Mouse (Mus musculus): Measurements from ENCODE around the gene Nfkbie. TPM values are rescaled to one million over a fixed set of nuclear protein-coding genes. Genes with fewer than 3 reads are reported as not detected.

Nfkbie gene
- polyA plus RNA-seq, 1 experiment from 2014 or later = 4.9 TPM

DNA sequence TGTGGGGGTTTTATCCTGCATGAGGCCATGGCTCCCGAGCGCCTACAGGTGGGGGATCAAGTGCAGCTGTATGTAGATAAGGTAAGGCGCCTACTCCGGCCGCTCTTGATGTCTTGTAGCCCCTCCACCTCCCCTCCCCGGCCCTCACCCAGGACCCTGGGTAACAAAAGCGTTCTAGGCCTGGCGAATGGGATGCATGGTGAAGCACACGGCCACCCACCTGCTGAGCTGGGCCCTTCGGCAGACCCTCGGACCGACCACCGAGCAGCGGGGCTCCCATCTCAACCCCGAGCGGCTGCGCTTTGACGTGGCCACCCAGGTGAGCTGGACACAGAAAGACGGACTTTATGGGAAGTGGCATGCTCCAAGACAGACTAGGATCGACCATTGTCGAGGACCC lies 38.4 kb upstream of the Nfkbie start:
- Histone ChIP-seq H3K27me3 (ENCODE audit: control insufficient read depth, insufficient read depth, low read length) (no peaks in the 10 kb centered on the region), H3K36me3 (ENCODE audit: control insufficient read depth, insufficient read depth, low read length) (peaks cover 17% of the 10 kb centered on the region), H3K9ac (replicated peaks; ENCODE audit: low read length) (no peak overlapping the region), H3K9me3 (ENCODE audit: control insufficient read depth, low read length) (no peaks in the 10 kb centered on the region), H3K4me2 (ENCODE audit: low read length) (no peak overlapping the region), H3K27ac (replicated peaks; ENCODE audit: low read depth, low read length) (no peak overlapping the region), H3K4me1 (ENCODE audit: control insufficient read depth, insufficient read depth, low read length) (no peaks in the 10 kb centered on the region), H3K4me3 (replicated peaks; ENCODE audit: low read depth, low read length) (no peak overlapping the region)
- DNase-seq (no peak), ATAC-seq (ENCODE audit: low FRiP score, low TSS enrichment) (peak; percentile 12; the same call in 1 of the 2 replicates)
- 88% methylated on average over 21 of the region's 21 CpGs for WGBS

- Histone ChIP-seq H3K4me2 (ENCODE audit: low read length) (no peak overlapping the region), H3K27ac (replicated peaks; ENCODE audit: low read depth, low read length) (no peak overlapping the region), H3K9ac (replicated peaks; ENCODE audit: low read length) (no peak overlapping the region), H3K36me3 (ENCODE audit: control insufficient read depth, insufficient read depth, low read length) (peaks cover 17% of the 10 kb centered on the region), H3K4me3 (replicated peaks; ENCODE audit: low read depth, low read length) (no peak overlapping the region), H3K9me3 (ENCODE audit: control insufficient read depth, low read length) (no peaks in the 10 kb centered on the region), H3K4me1 (ENCODE audit: control insufficient read depth, insufficient read depth, low read length) (0 out of 2 replicates have a peak, but pooled peaks cover 3% of the 10 kb centered on the region), H3K27me3 (ENCODE audit: control insufficient read depth, insufficient read depth, low read length) (no peaks in the 10 kb centered on the region)
- 93% methylated on average over 28 of the region's 28 CpGs for WGBS
- DNase-seq (no peak), ATAC-seq (ENCODE audit: low FRiP score, low TSS enrichment) (no peak)
These were observed 37.8 kb upstream of the Nfkbie start for GRCm38 (mm10) chr17:45517549-45518215.

DNA sequence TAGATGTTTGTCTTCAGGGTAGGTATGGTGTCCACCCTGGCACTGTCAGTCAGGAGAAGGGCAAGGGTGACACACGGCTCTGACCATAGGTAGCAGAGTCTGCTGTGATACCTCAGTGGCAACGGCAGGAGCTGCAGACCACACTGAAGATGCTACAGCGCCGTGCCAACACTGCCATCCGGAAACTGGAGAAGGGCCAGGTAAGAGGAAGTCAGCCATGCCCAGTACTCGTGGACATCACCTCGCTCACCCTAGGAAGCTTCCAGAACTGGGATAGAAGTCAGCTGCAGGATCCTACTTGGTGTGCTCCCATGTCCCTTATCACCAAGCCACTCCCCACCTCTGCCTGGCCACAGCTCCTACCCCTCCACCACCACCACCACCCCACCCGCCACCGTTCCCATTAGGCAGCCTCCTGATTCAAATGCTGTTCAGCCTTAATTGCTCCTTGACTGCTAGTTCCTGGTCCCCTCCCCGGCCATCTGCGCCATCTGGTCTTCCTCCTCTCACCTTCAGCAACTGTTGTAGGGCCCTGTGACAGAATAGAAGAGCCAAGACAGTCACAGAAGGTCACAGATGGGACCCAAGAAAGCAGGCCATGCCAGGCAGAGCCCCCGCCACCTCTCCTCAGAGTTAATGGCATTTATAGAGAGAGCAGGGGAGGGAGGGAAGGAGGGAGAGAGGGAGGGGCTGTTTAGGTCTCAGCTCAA lies 36.6 kb upstream of the Nfkbie start:
- ATAC-seq (ENCODE audit: low FRiP score, low TSS enrichment) = no peak
- DNase-seq = no peak
- WGBS = 87% methylated on average over 12 of the region's 12 CpGs

DNA sequence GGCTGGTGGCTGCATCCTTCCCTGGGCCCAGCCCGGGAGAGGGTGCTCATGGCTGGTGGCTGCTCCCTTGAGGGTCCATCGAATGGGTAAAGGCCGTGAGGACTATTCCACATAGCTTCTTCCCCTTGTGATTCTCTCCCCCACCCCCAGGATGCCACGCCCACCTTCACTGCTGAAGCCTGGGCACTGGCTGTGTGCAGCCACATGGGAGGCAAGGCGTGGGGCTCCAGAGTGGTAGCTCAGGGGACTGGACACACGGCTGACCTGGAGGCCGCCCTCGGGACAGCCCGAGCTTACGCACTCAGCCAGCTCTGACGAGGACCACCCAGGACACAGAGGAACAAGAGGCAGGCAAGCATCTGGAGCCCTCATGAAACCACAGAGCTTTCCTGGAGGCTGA lies 35.4 kb upstream of the Nfkbie start:
- DNase-seq (no peak), ATAC-seq (ENCODE audit: low FRiP score, low TSS enrichment) (no peak)
- H3K4me2 ChIP-seq (ENCODE audit: low read length) = no peak overlapping the region
- H3K4me1 ChIP-seq (ENCODE audit: control insufficient read depth, insufficient read depth, low read length) = peaks cover 12% of the 10 kb centered on the region; the same call in 1 of the 2 replicates
- no peak overlapping the region for H3K9ac ChIP-seq (replicated peaks; ENCODE audit: low read length)
- no peaks in the 10 kb centered on the region for H3K9me3 ChIP-seq (ENCODE audit: control insufficient read depth, low read length)
- no peak overlapping the region for H3K4me3 ChIP-seq (replicated peaks; ENCODE audit: low read depth, low read length)
- no peak overlapping the region for H3K27ac ChIP-seq (replicated peaks; ENCODE audit: low read depth, low read length)
- H3K27me3 ChIP-seq (ENCODE audit: control insufficient read depth, insufficient read depth, low read length) = peaks cover 5% of the 10 kb centered on the region; the same call in 1 of the 2 replicates
- WGBS = 82% methylated on average over 11 of the region's 11 CpGs
- H3K36me3 ChIP-seq (ENCODE audit: control insufficient read depth, insufficient read depth, low read length) = peaks cover 17% of the 10 kb centered on the region

More for the DNA sequence above, 36.6 kb upstream of the Nfkbie start:
- Histone ChIP-seq H3K36me3 (ENCODE audit: control insufficient read depth, insufficient read depth, low read length) (peaks cover 17% of the 10 kb centered on the region), H3K9ac (replicated peaks; ENCODE audit: low read length) (no peak overlapping the region), H3K4me2 (ENCODE audit: low read length) (no peak overlapping the region), H3K9me3 (ENCODE audit: control insufficient read depth, low read length) (no peaks in the 10 kb centered on the region), H3K27me3 (ENCODE audit: control insufficient read depth, insufficient read depth, low read length) (0 out of 2 replicates have a peak, but pooled peaks cover under 1% of the 10 kb centered on the region), H3K27ac (replicated peaks; ENCODE audit: low read depth, low read length) (no peak overlapping the region), H3K4me3 (replicated peaks; ENCODE audit: low read depth, low read length) (no peak overlapping the region), H3K4me1 (ENCODE audit: control insufficient read depth, insufficient read depth, low read length) (peaks cover 12% of the 10 kb centered on the region; the same call in 1 of the 2 replicates)

- DNase-seq (peak; percentile 87), ATAC-seq (ENCODE audit: low FRiP score, low TSS enrichment) (peak; percentile 75)
- Histone ChIP-seq H3K4me2 (ENCODE audit: low read length) (peak within 1 kb of the TSS; percentile 82), H3K9ac (replicated peaks; ENCODE audit: low read length) (peak within 1 kb of the TSS; percentile 55), H3K4me1 (ENCODE audit: control insufficient read depth, insufficient read depth, low read length) (peaks cover 12% of the 10 kb centered on the region; the same call in 1 of the 2 replicates), H3K4me3 (replicated peaks; ENCODE audit: low read depth, low read length) (peak within 1 kb of the TSS; percentile 36), H3K27me3 (ENCODE audit: control insufficient read depth, insufficient read depth, low read length) (peaks cover 5% of the 10 kb centered on the region; the same call in 1 of the 2 replicates), H3K36me3 (ENCODE audit: control insufficient read depth, insufficient read depth, low read length) (peaks cover 17% of the 10 kb centered on the region), H3K27ac (replicated peaks; ENCODE audit: low read depth, low read length) (no peak within 1 kb of the TSS), H3K9me3 (ENCODE audit: control insufficient read depth, low read length) (no peaks in the 10 kb centered on the region)
- under 1% methylated on average over 21 of the region's 21 CpGs for WGBS
These were observed 32.2 kb upstream of the Nfkbie start, which contains the start of gene Tcte1 for GRCm38 (mm10) chr17:45523263-45523662. TSS of gene Tcte1 (plus strand) at chr17:45523434.

DNA sequence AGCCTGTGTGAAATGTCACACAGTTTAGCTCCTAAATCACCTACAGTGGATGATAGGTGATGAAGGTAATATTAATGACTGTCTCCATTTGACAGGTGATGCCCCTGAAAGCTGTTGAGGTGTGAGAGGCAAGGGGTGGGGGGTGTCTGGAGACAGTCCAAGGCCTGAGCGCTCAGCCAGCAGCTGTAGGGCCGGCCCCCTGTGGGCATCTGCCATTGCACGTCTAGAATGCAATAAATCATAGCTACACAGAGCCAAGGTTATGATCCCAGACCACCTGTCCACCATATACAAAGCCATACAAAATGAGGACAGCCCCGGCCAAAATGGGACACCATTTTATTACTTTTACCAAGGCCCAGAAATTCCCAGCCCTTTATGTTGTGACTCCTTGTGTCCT lies 30.5 kb upstream of the Nfkbie start:
- WGBS = 81% methylated on average over 4 of the region's 4 CpGs
- DNase-seq (no peak), ATAC-seq (ENCODE audit: low FRiP score, low TSS enrichment) (no peak)

DNA sequence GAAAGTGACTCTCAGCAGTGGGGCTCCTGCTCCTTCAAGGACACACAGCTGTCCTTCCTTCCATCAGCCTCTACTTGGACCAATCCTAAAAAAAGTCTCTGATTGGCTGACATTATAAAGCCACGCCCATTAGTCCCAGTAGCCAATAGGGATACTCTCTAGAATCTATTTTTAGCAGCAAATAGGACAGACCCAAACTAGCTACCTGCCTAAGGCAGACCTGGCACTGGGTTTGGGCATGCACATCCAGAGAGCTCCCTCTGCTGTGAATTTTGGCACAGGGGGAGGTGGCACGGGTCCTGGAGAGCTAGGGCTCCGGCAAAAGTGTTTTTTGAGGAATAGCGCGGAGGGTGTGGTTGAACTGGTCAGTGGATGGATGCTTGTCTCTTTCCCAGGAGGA lies 28.9 kb upstream of the Nfkbie start:
- Histone ChIP-seq H3K4me3 (replicated peaks; ENCODE audit: low read depth, low read length) (no peak overlapping the region), H3K4me1 (ENCODE audit: control insufficient read depth, insufficient read depth, low read length) (peaks cover 12% of the 10 kb centered on the region; the same call in 1 of the 2 replicates), H3K4me2 (ENCODE audit: low read length) (no peak overlapping the region), H3K36me3 (ENCODE audit: control insufficient read depth, insufficient read depth, low read length) (no peaks in the 10 kb centered on the region), H3K27me3 (ENCODE audit: control insufficient read depth, insufficient read depth, low read length) (peaks cover 12% of the 10 kb centered on the region; the same call in 1 of the 2 replicates), H3K9me3 (ENCODE audit: control insufficient read depth, low read length) (no peaks in the 10 kb centered on the region), H3K27ac (replicated peaks; ENCODE audit: low read depth, low read length) (no peak overlapping the region), H3K9ac (replicated peaks; ENCODE audit: low read length) (no peak overlapping the region)
- WGBS = 27% methylated on average over 5 of the region's 5 CpGs
- DNase-seq (no peak), ATAC-seq (ENCODE audit: low FRiP score, low TSS enrichment) (no peak)

More for the DNA sequence above, 30.5 kb upstream of the Nfkbie start:
- H3K9ac ChIP-seq (replicated peaks; ENCODE audit: low read length) = no peak overlapping the region
- H3K4me3 ChIP-seq (replicated peaks; ENCODE audit: low read depth, low read length) = no peak overlapping the region
- H3K27ac ChIP-seq (replicated peaks; ENCODE audit: low read depth, low read length) = no peak overlapping the region
- peaks cover 6% of the 10 kb centered on the region; the same call in 1 of the 2 replicates for H3K36me3 ChIP-seq (ENCODE audit: control insufficient read depth, insufficient read depth, low read length)
- no peak overlapping the region for H3K4me2 ChIP-seq (ENCODE audit: low read length)
- H3K4me1 ChIP-seq (ENCODE audit: control insufficient read depth, insufficient read depth, low read length) = peaks cover 12% of the 10 kb centered on the region; the same call in 1 of the 2 replicates
- peaks cover 5% of the 10 kb centered on the region; the same call in 1 of the 2 replicates for H3K27me3 ChIP-seq (ENCODE audit: control insufficient read depth, insufficient read depth, low read length)
- H3K9me3 ChIP-seq (ENCODE audit: control insufficient read depth, low read length) = no peaks in the 10 kb centered on the region

DNA sequence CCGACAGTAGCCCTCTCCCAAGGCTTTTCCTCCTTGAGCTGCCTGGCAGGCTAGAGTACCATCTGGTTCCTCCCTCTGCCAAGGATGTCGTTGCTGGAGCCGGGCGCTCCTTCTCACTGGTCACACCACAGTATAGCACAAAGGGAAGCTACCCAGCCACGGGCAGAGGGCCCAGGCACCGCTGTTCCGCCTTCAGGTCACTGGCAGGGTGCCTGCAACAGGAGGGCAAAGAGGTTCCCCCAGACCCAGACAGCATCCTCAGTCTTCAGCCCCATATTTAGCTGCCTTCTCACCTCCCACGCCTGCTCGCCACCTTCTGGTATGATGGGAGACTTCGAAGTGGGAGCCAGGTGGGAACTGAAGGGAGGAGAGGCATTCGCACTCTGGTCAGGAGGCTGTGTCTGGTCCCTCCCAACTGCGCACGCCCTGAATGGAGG lies 25.1 kb upstream of the Nfkbie start:
- DNase-seq = no peak
- Histone ChIP-seq H3K27ac (replicated peaks; ENCODE audit: low read depth, low read length) (no peak overlapping the region), H3K36me3 (ENCODE audit: control insufficient read depth, insufficient read depth, low read length) (no peaks in the 10 kb centered on the region), H3K4me2 (ENCODE audit: low read length) (no peak overlapping the region), H3K9ac (replicated peaks; ENCODE audit: low read length) (no peak overlapping the region), H3K9me3 (ENCODE audit: control insufficient read depth, low read length) (no peaks in the 10 kb centered on the region), H3K4me1 (ENCODE audit: control insufficient read depth, insufficient read depth, low read length) (no peaks in the 10 kb centered on the region), H3K27me3 (ENCODE audit: control insufficient read depth, insufficient read depth, low read length) (peaks cover 13% of the 10 kb centered on the region), H3K4me3 (replicated peaks; ENCODE audit: low read depth, low read length) (no peak overlapping the region)
- 48% methylated on average over 13 of the region's 13 CpGs for WGBS
- no peak for ATAC-seq (ENCODE audit: low FRiP score, low TSS enrichment)
